Mouse (Mus musculus) CH12.LX (cell line): ENCODE results near the gene Cwc22. TPM values are rescaled to one million over a fixed set of nuclear protein-coding genes. Genes with fewer than 3 reads are reported as not detected.

Experiments used
- DNase-seq: peaks from one replicate; pipeline ENCODE4 v3.0.0-alpha.2; 2013; ENCODE audit errors: extremely low read depth
- H3K27ac ChIP-seq: 2 replicates; pipeline ENCODE4 v1.5.1; 2012; ENCODE audit warnings: low read depth, mild to moderate bottlenecking, control low read depth, moderate library complexity; ENCODE audit not compliant: insufficient read depth
- H3K27me3 ChIP-seq: replicated peaks from 2 replicates; pipeline ENCODE3; 2012; ENCODE audit warnings: inconsistent platforms
- H3K36me3 ChIP-seq, 2 experiments: replicated peaks in 1 of 2; 2 replicates each; pipeline versions ENCODE3 to v1.6.1; 2012; ENCODE audit warnings: inconsistent platforms in 1 of 2, low read length in 1 of 2, mild to moderate bottlenecking in 1 of 2, mixed read lengths in 1 of 2, moderate library complexity in 1 of 2; ENCODE audit not compliant: control insufficient read depth in 1 of 2, insufficient read depth in 1 of 2
- H3K4me1 ChIP-seq, 2 experiments: 2 replicates each; pipeline ENCODE4 v1.6.1; 2012; ENCODE audit warnings: inconsistent platforms in 1 of 2, moderate library complexity in 1 of 2; ENCODE audit not compliant: insufficient read depth in 2 of 2, control insufficient read depth in 1 of 2
- H3K4me2 ChIP-seq: 2 replicates; pipeline ENCODE4 v1.6.1; 2012; ENCODE audit warnings: low read depth, mild to moderate bottlenecking, control low read depth; ENCODE audit not compliant: poor library complexity, insufficient read depth, severe bottlenecking
- H3K4me3 ChIP-seq, 3 experiments: fragments of 150-350 bp in 1 of 3; sonication (generic) in 1 of 3; replicated peaks in 1 of 3; 2 replicates each; pipeline versions ENCODE3 to v1.5.1; 2011 to 2012; ENCODE audit warnings: low read depth in 2 of 3, low read length in 2 of 3, mild to moderate bottlenecking in 2 of 3, moderate library complexity in 2 of 3, control low read depth in 1 of 3, improper control_type of control experiment in 1 of 3, inconsistent platforms in 1 of 3, mixed read lengths in 1 of 3; ENCODE audit not compliant: poor library complexity in 1 of 3
- H3K79me2 ChIP-seq: replicated peaks from 2 replicates; pipeline ENCODE4 v1.6.1; 2012; ENCODE audit warnings: mild to moderate bottlenecking, moderate library complexity; ENCODE audit not compliant: control insufficient read depth, poor library complexity, insufficient read depth, severe bottlenecking; ENCODE audit errors: extremely low read depth
- H3K9ac ChIP-seq: 2 replicates; pipeline ENCODE4 v1.6.1; 2012; ENCODE audit warnings: low read depth, mild to moderate bottlenecking, control low read depth, moderate library complexity; ENCODE audit not compliant: insufficient read depth
- H3K9me3 ChIP-seq: replicated peaks from 2 replicates; pipeline ENCODE3; 2012; ENCODE audit warnings: low read length, inconsistent platforms, mixed read lengths
- CHD1 ChIP-seq: IDR thresholded peaks from 2 replicates; pipeline ENCODE4 v1.6.1; 2012; ENCODE audit warnings: low read depth, low read length, improper control_type of control experiment, inconsistent platforms
- CHD2 ChIP-seq: IDR thresholded peaks from 2 replicates; pipeline ENCODE4 v1.6.1; 2011; ENCODE audit warnings: low read length, improper control_type of control experiment
- CTCF ChIP-seq, 2 experiments: IDR thresholded peaks in 1 of 2; conservative IDR thresholded peaks in 1 of 2; 2 replicates each; pipeline ENCODE4 v1.5.1; 2011 to 2012; ENCODE audit warnings: low read depth in 2 of 2, low read length in 2 of 2, improper control_type of control experiment in 1 of 2, inconsistent platforms in 1 of 2, mild to moderate bottlenecking in 1 of 2, moderate library complexity in 1 of 2
- EP300 ChIP-seq: IDR thresholded peaks from 2 replicates; pipeline ENCODE4 v1.6.1; 2011; ENCODE audit warnings: low read length, improper control_type of control experiment
- ETS1 ChIP-seq: conservative IDR thresholded peaks from 2 replicates; pipeline ENCODE4 v1.6.1; 2012; ENCODE audit warnings: low read depth, mild to moderate bottlenecking, inconsistent platforms, low read length, improper control_type of control experiment, moderate library complexity
- GABPA ChIP-seq: IDR thresholded peaks from 2 replicates; pipeline ENCODE4 v1.6.1; 2012; ENCODE audit warnings: low read depth, low read length, improper control_type of control experiment, inconsistent platforms; ENCODE audit not compliant: insufficient replicate concordance
- HCFC1 ChIP-seq: IDR thresholded peaks from 2 replicates; pipeline ENCODE4 v1.6.1; 2012; ENCODE audit warnings: low read depth, mild to moderate bottlenecking, inconsistent platforms, low read length, improper control_type of control experiment
- JUN ChIP-seq: IDR thresholded peaks from 2 replicates; pipeline ENCODE4 v1.6.1; 2011; ENCODE audit warnings: low read depth, mild to moderate bottlenecking, low read length, improper control_type of control experiment, moderate library complexity; ENCODE audit not compliant: insufficient read depth
- MAFK ChIP-seq: IDR thresholded peaks from 2 replicates; pipeline ENCODE4 v1.6.1; 2011; ENCODE audit warnings: low read length, improper control_type of control experiment; ENCODE audit not compliant: insufficient replicate concordance
- MAX ChIP-seq: IDR thresholded peaks from 2 replicates; pipeline ENCODE4 v1.6.1; 2011; ENCODE audit warnings: low read length, improper control_type of control experiment
- MEF2A ChIP-seq: IDR thresholded peaks from 2 replicates; pipeline ENCODE4 v1.6.1; 2014; ENCODE audit warnings: low read depth, mild to moderate bottlenecking, inconsistent platforms, low read length, improper control_type of control experiment, borderline replicate concordance
- MYC ChIP-seq: IDR thresholded peaks from 2 replicates; pipeline ENCODE4 v1.6.1; 2011; ENCODE audit warnings: low read depth, mild to moderate bottlenecking, improper control_type of control experiment, low read length
- NRF1 ChIP-seq: IDR thresholded peaks from 2 replicates; pipeline ENCODE4 v1.6.1; 2014; ENCODE audit warnings: low read depth, mild to moderate bottlenecking, inconsistent platforms, low read length, improper control_type of control experiment, moderate library complexity
- PAX5 ChIP-seq: IDR thresholded peaks from 2 replicates; pipeline ENCODE4 v1.6.1; 2012; ENCODE audit warnings: low read length, inconsistent platforms, mixed read lengths
- POLR2AphosphoS2 ChIP-seq: IDR thresholded peaks from 2 replicates; pipeline ENCODE4 v1.6.1; 2011; ENCODE audit warnings: low read depth, low read length, improper control_type of control experiment
- RAD21 ChIP-seq: IDR thresholded peaks from 2 replicates; pipeline ENCODE4 v1.6.1; 2011; ENCODE audit warnings: low read depth, mild to moderate bottlenecking, low read length, improper control_type of control experiment, moderate library complexity
- RCOR1 ChIP-seq: conservative IDR thresholded peaks from 2 replicates; pipeline ENCODE4 v1.6.1; 2012; ENCODE audit warnings: low read depth, mild to moderate bottlenecking, inconsistent platforms, low read length, improper control_type of control experiment
- SMC3 ChIP-seq: IDR thresholded peaks from 2 replicates; pipeline ENCODE4 v1.6.1; 2011; ENCODE audit warnings: low read depth, low read length, improper control_type of control experiment
- TCF12 ChIP-seq: IDR thresholded peaks from 2 replicates; pipeline ENCODE4 v1.6.1; 2014; ENCODE audit warnings: low read depth, mild to moderate bottlenecking, inconsistent platforms, low read length, improper control_type of control experiment
- UBTF ChIP-seq: IDR thresholded peaks from 2 replicates; pipeline ENCODE4 v1.6.1; 2012; ENCODE audit warnings: low read depth, mild to moderate bottlenecking, inconsistent platforms, low read length, improper control_type of control experiment, moderate library complexity
- USF2 ChIP-seq: conservative IDR thresholded peaks from 2 replicates; pipeline ENCODE4 v1.6.1; 2011; ENCODE audit warnings: low read depth, low read length, improper control_type of control experiment
- ZC3H11A ChIP-seq: IDR thresholded peaks from 2 replicates; pipeline ENCODE4 v1.6.1; 2012; ENCODE audit warnings: low read depth, mild to moderate bottlenecking, inconsistent platforms, low read length, improper control_type of control experiment
- ZMIZ1 ChIP-seq: IDR thresholded peaks from 2 replicates; pipeline ENCODE4 v1.6.1; 2012; ENCODE audit warnings: low read depth, mild to moderate bottlenecking, inconsistent platforms, low read length, improper control_type of control experiment
- ZNF384 ChIP-seq: IDR thresholded peaks from 2 replicates; pipeline ENCODE4 v1.6.1; 2012; ENCODE audit warnings: low read depth, low read length, improper control_type of control experiment, inconsistent platforms
- dilution Hi-C: fragments of 300-500 bp; cut with MboI; formaldehyde crosslinking; loops from 2 replicates; pipeline ENCODE4 v1.14.3; 2020; ENCODE audit warnings: low sequenced_read_pairs; ENCODE audit not compliant: extremely low pct_unique_long_range_greater_than_20kb, extremely low pct_ligation_motif_present
- in situ Hi-C: fragments of 300-500 bp; cut with MboI; formaldehyde crosslinking; loops from 3 replicates; pipeline ENCODE4 v1.14.3; 2019; ENCODE audit warnings: low sequenced_read_pairs, low pct_ligation_motif_present, low pct_unique_long_range_greater_than_20kb, mixed read lengths
- polyA plus RNA-seq: library from polyadenylated mRNA; unstranded; fragments of >175 nt; gene quantifications from 2 replicates; pipeline ENCODE4 v1.2.1, GENCODE M21; 2012; ENCODE audit warnings: low read depth; ENCODE audit not compliant: insufficient read length
- total RNA-seq, 2 experiments: library from RNA; depleted of rRNA; stranded (reverse); fragments of 300-350 nt in 1 of 2; fragments of >200 nt in 1 of 2; gene quantifications; 2 replicates each; pipeline ENCODE4 v1.2.3; 2012 to 2014

Cwc22 gene
- total and polyA plus RNA-seq, 3 experiments: 51.3 to 74.5 (median 53.2) TPM

DNA sequence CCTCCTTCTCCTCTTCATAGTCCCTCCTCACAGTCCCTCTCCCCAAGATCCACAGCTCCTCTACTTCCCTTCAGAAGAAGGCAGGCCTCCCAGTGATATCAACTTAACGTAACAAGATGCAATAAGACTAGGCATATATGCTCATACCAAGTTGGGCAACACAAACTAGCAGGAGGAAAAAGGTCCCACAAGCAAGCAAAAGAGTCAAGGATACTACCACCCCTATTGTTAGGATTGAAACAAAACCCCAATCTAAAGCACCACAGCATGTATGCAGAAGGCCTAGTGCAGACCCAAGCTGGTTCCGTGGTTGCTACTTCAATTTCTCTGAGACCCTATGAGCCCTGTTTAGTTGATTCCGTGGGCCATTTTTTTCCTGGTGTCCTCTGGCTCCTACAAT, 61.7 kb downstream of the Cwc22 start:
- Histone ChIP-seq H3K4me3 (no peak overlapping the region), H3K9me3 (no peaks in the 10 kb centered on the region), H3K9ac (no peak overlapping the region), H3K4me1 (no peaks in the 10 kb centered on the region), H3K79me2 (no peaks in the 10 kb centered on the region; the same call in 1 of the 2 replicates), H3K36me3 (no peaks in the 10 kb centered on the region), H3K4me2 (no peak overlapping the region)
- no peak for DNase-seq
- in situ Hi-C loops: no loop called here
- TF ChIP-seq USF2: no peak
- no peak for TF ChIP-seq JUN
- TF ChIP-seq MAX: no peak
- TF ChIP-seq ZC3H11A: no peak
- TF ChIP-seq ZMIZ1: no peak
- no peak for TF ChIP-seq CHD1
- no peak for TF ChIP-seq RCOR1
- TF ChIP-seq MAFK: no peak
- TF ChIP-seq, all 38 proteins: peak for 0
- dilution Hi-C loops: no loop called here
- Histone ChIP-seq H3K27me3 (no peaks in the 10 kb centered on the region), H3K27ac (no peak overlapping the region)

DNA sequence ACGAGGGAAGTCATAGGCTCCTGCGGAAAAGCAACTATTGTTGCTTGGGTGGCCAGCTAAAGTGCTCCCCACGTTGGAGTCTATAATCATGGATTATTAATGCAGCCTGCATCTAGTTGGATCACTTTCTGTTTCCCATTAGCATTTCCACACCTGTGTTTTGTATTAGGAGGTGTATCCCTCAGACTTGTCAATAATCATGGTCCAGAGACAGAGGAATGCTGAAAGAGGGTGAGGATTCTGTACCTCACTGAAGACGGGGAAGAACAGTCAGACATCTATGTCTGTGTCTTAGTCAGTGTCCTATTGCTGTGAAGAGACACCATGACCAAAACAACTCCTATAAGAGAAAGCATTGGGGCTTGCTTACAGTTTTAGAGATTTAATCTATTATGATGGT, 63.2 kb downstream of the Cwc22 start:
- Histone ChIP-seq H3K27ac (no peak overlapping the region), H3K9ac (no peak overlapping the region), H3K4me1 (no peaks in the 10 kb centered on the region), H3K9me3 (no peaks in the 10 kb centered on the region), H3K27me3 (no peaks in the 10 kb centered on the region), H3K79me2 (no peaks in the 10 kb centered on the region; the same call in 1 of the 2 replicates), H3K36me3 (no peaks in the 10 kb centered on the region), H3K4me3 (no peak overlapping the region), H3K4me2 (no peak overlapping the region)
- no peak for TF ChIP-seq CTCF (conservative IDR thresholded peaks at IDR 0.05 in 1 of 2, IDR thresholded peaks at IDR 0.05 in 1 of 2; ENCODE audit: low read depth in 2 of 2, low read length in 2 of 2)
- TF ChIP-seq MYC: no peak
- TF ChIP-seq NRF1: no peak
- no peak for TF ChIP-seq CHD2
- TF ChIP-seq PAX5: no peak
- no peak for TF ChIP-seq POLR2AphosphoS2
- TF ChIP-seq EP300: no peak
- TF ChIP-seq CHD1: no peak
- no peak for TF ChIP-seq ETS1
- TF ChIP-seq UBTF: no peak
- no peak for TF ChIP-seq TCF12
- no peak for TF ChIP-seq MEF2A
- TF ChIP-seq ZC3H11A: no peak
- no peak for TF ChIP-seq GABPA
- TF ChIP-seq SMC3: no peak
- TF ChIP-seq RAD21: no peak
- no peak for TF ChIP-seq MAFK
- no peak for TF ChIP-seq ZNF384
- TF ChIP-seq HCFC1: no peak
- in situ Hi-C loops: no loop called here
- no peak for DNase-seq
- dilution Hi-C loops: no loop called here
